Mouse (Mus musculus) thymus, adult 2 months (tissue): ENCODE data around the gene Ppp1r18. TPM values are rescaled to one million over a fixed set of nuclear protein-coding genes. Genes with fewer than 3 reads are reported as not detected.
A peak's percentile ranks its signal among the peaks of the same experiment; 100 is the strongest.

Experiments
- DNase-seq: peaks from one replicate; pipeline ENCODE4 v3.0.0; 2021
- H3K27ac ChIP-seq: fragments of 200-500 bp; 2 replicates; pipeline ENCODE4 v1.5.1; 2012; ENCODE audit warnings: low read length, control low read depth; ENCODE audit not compliant: control insufficient read depth, insufficient read depth
- H3K27me3 ChIP-seq: fragments of 200-500 bp; 2 replicates; pipeline ENCODE4 v1.6.1; 2012; ENCODE audit warnings: mild to moderate bottlenecking, low read length, moderate library complexity, mixed read lengths; ENCODE audit not compliant: control insufficient read depth, insufficient read depth
- H3K36me3 ChIP-seq: fragments of 200-500 bp; 2 replicates; pipeline ENCODE4 v1.6.1; 2012; ENCODE audit warnings: mild to moderate bottlenecking, low read length, moderate library complexity; ENCODE audit not compliant: control insufficient read depth, insufficient read depth
- H3K4me1 ChIP-seq: fragments of 200-500 bp; replicated peaks from 2 replicates; pipeline ENCODE4 v1.6.1; 2012; ENCODE audit warnings: low read length; ENCODE audit not compliant: control insufficient read depth, insufficient read depth
- H3K4me3 ChIP-seq: fragments of 200-500 bp; 2 replicates; pipeline ENCODE4 v1.5.1; 2012; ENCODE audit warnings: mild to moderate bottlenecking, low read length, control low read depth, moderate library complexity; ENCODE audit not compliant: control insufficient read depth, insufficient read depth
- CTCF ChIP-seq: fragments of 200-500 bp; IDR thresholded peaks from 2 replicates; pipeline ENCODE4 v1.5.1; 2012; ENCODE audit warnings: mild to moderate bottlenecking, control low read depth, low read length, moderate library complexity, borderline replicate concordance; ENCODE audit not compliant: control insufficient read depth, poor library complexity, insufficient read depth; ENCODE audit errors: extremely low read depth
- POLR2A ChIP-seq: fragments of 200-500 bp; IDR thresholded peaks from 2 replicates; pipeline ENCODE4 v1.6.1; 2012; ENCODE audit warnings: mild to moderate bottlenecking, low read length, control low read depth, moderate library complexity; ENCODE audit not compliant: control insufficient read depth, poor library complexity, insufficient read depth; ENCODE audit errors: extremely low read depth
- WGBS: fragments of 180-500 bp; shearing (Covaris S2); methylation state at CpG from one replicate; pipeline ENCODE4 v1.1.7; 2018; 5-methylcytosine and 5-hydroxymethylcytosine counted together
- polyA plus RNA-seq: library from polyadenylated mRNA; depleted of rRNA; stranded (reverse); fragments of >200 nt; gene quantifications from 2 replicates; pipeline ENCODE4 v1.2.3, GENCODE M21; 2012

Ppp1r18 gene
- polyA plus RNA-seq, 1 experiment: 176 TPM

- no peak for TF ChIP-seq POLR2A
- 97% methylated on average over 8 of the region's 8 CpGs for WGBS
- peaks cover 23% of the 10 kb centered on the region for H3K4me1 ChIP-seq
- peaks cover 39% of the 10 kb centered on the region for H3K36me3 ChIP-seq
- DNase-seq: no peak
- no peak overlapping the region for H3K27ac ChIP-seq
- H3K27me3 ChIP-seq: no peaks in the 10 kb centered on the region
- no peak overlapping the region for H3K4me3 ChIP-seq
Measured at GRCm38 (mm10) chr17:35832400-35833238, 32.8 kb upstream of the Ppp1r18 start.

- Histone ChIP-seq H3K4me1 (peaks cover 23% of the 10 kb centered on the region), H3K4me3 (no peak overlapping the region), H3K27ac (no peak overlapping the region), H3K27me3 (no peaks in the 10 kb centered on the region), H3K36me3 (peaks cover 39% of the 10 kb centered on the region)
- TF ChIP-seq CTCF: no peak
- TF ChIP-seq POLR2A: no peak
- 72% methylated on average over 5 of the region's 5 CpGs for WGBS
- DNase-seq: no peak
Measured at GRCm38 (mm10) chr17:35833239-35833751, 32.1 kb upstream of the Ppp1r18 start.

DNA sequence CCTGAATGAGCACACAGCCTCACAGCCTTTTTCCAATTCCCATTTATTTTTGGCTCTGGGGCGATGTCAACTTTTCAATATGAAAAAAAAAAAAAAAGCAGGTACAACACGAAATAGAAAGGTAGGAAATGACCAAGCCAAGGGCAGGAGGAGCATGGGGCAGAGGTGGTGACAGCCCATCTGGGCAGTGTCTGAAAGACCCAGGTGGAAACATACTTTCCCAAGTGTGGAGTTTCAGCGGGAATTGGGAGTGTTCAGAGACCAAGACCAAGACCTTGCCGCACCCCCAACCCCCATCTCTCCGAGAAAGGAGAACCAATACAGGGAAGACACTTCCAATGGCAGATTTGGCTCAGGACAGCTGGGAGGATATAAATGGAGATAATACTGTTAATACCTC lies 31.5 kb upstream of the Ppp1r18 start:
- Histone ChIP-seq H3K36me3 (peaks cover 39% of the 10 kb centered on the region), H3K4me3 (no peak overlapping the region), H3K27me3 (no peaks in the 10 kb centered on the region), H3K27ac (no peak overlapping the region), H3K4me1 (peaks cover 26% of the 10 kb centered on the region)
- DNase-seq: no peak
- TF ChIP-seq POLR2A: no peak
- no peak for TF ChIP-seq CTCF
- WGBS: 84% methylated on average over 5 of the region's 5 CpGs

GRCm38 (mm10) chr17:35834696-35835422 lies 30.5 kb upstream of the Ppp1r18 start:
- 76% methylated on average over 26 of the region's 26 CpGs for WGBS
- Histone ChIP-seq H3K4me3 (peak overlapping the region; percentile 8; the same call in 1 of the 2 replicates), H3K27me3 (no peaks in the 10 kb centered on the region), H3K27ac (no peak overlapping the region), H3K36me3 (peaks cover 39% of the 10 kb centered on the region), H3K4me1 (peaks cover 26% of the 10 kb centered on the region)
- peak; percentile 20 for DNase-seq
- TF ChIP-seq CTCF: no peak
- no peak for TF ChIP-seq POLR2A

GRCm38 (mm10) chr17:35835424-35836140 lies 29.8 kb upstream of the Ppp1r18 start:
- Histone ChIP-seq H3K27me3 (no peaks in the 10 kb centered on the region), H3K4me3 (peak overlapping the region; percentile 8; the same call in 1 of the 2 replicates), H3K27ac (no peak overlapping the region), H3K36me3 (peaks cover 39% of the 10 kb centered on the region), H3K4me1 (peaks cover 24% of the 10 kb centered on the region)
- 81% methylated on average over 26 of the region's 26 CpGs for WGBS
- TF ChIP-seq CTCF: no peak
- DNase-seq: peak; percentile 14
